Mouse (Mus musculus): Measurements from ENCODE around the gene Hoxb7. TPM values are rescaled to one million over a fixed set of nuclear protein-coding genes. Genes with fewer than 3 reads are reported as not detected.
A peak's percentile ranks its signal among the peaks of the same experiment; 100 is the strongest.

Hoxb7 gene
- polyA plus RNA-seq, 1 experiment from 2014 or later, result 56.1 TPM

- H3K36me3 ChIP-seq (ENCODE audit: insufficient read depth, low read length), result no peaks in the 10 kb centered on the region
- H3K4me1 ChIP-seq (replicated peaks; ENCODE audit: insufficient read depth, low read length), result peaks cover 22% of the 10 kb centered on the region; the same call in 1 of the 2 replicates
- TF ChIP-seq CTCF (IDR thresholded peaks at IDR 0.05; ENCODE audit: low read depth), result no peak
Observed at GRCm38 (mm10) chr11:96279421-96280233, 6.8 kb upstream of the Hoxb7 start.

GRCm38 (mm10) chr11:96280399-96281378 lies 5.7 kb upstream of the Hoxb7 start:
- no peaks in the 10 kb centered on the region for H3K36me3 ChIP-seq (ENCODE audit: insufficient read depth, low read length)
- TF ChIP-seq CTCF (IDR thresholded peaks at IDR 0.05; ENCODE audit: low read depth), result no peak
- H3K4me2 ChIP-seq (ENCODE audit: low read length), result peak overlapping the region; percentile 96
- peak; percentile 75 for DNase-seq (ENCODE audit: low spot score)
- H3K27ac ChIP-seq, result peak overlapping the region; percentile 99
- ATAC-seq (replicated peaks; ENCODE audit: low FRiP score, low read depth), result no peak
- H3K4me3 ChIP-seq (replicated peaks; ENCODE audit: low read depth, low read length), result peak overlapping the region; percentile 84
- H3K9ac ChIP-seq (ENCODE audit: low read depth, low read length), result peak overlapping the region; percentile 98
- 34% methylated on average over 8 of the region's 8 CpGs for WGBS
- H3K9me3 ChIP-seq (replicated peaks; ENCODE audit: low read length), result no peaks in the 10 kb centered on the region
- H3K4me1 ChIP-seq (replicated peaks; ENCODE audit: insufficient read depth, low read length), result peaks cover 22% of the 10 kb centered on the region; the same call in 1 of the 2 replicates
- H3K27me3 ChIP-seq (ENCODE audit: insufficient read depth, low read length), result no peaks in the 10 kb centered on the region

More at GRCm38 (mm10) chr11:96279421-96280233, 6.8 kb upstream of the Hoxb7 start:
- H3K9me3 ChIP-seq (replicated peaks; ENCODE audit: low read length), result no peaks in the 10 kb centered on the region
- no peak for ATAC-seq (replicated peaks; ENCODE audit: low FRiP score, low read depth)
- H3K9ac ChIP-seq (ENCODE audit: low read depth, low read length), result peak overlapping the region; percentile 98
- whole genome bisulfite sequencing, result 8% methylated on average over 31 of the region's 31 CpGs
- no peaks in the 10 kb centered on the region for H3K27me3 ChIP-seq (ENCODE audit: insufficient read depth, low read length)
- peak overlapping the region; percentile 84 for H3K4me3 ChIP-seq (replicated peaks; ENCODE audit: low read depth, low read length)
- H3K4me2 ChIP-seq (ENCODE audit: low read length), result peak overlapping the region; percentile 96
- peak overlapping the region; percentile 99 for H3K27ac ChIP-seq
- DNase-seq (ENCODE audit: low spot score), result peak; percentile 61

- H3K4me2 ChIP-seq (ENCODE audit: low read length), result peak overlapping the region; percentile 96
- ATAC-seq (replicated peaks; ENCODE audit: low FRiP score, low read depth), result no peak
- peak overlapping the region; percentile 99 for H3K27ac ChIP-seq
- WGBS, result 11% methylated on average over 18 of the region's 18 CpGs
- no peaks in the 10 kb centered on the region for H3K9me3 ChIP-seq (replicated peaks; ENCODE audit: low read length)
- H3K36me3 ChIP-seq (ENCODE audit: insufficient read depth, low read length), result no peaks in the 10 kb centered on the region
- peak overlapping the region; percentile 84 for H3K4me3 ChIP-seq (replicated peaks; ENCODE audit: low read depth, low read length)
- TF ChIP-seq CTCF (IDR thresholded peaks at IDR 0.05; ENCODE audit: low read depth), result no peak
- peak overlapping the region; percentile 98 for H3K9ac ChIP-seq (ENCODE audit: low read depth, low read length)
- DNase-seq (ENCODE audit: low spot score), result peak; percentile 80
- peaks cover 22% of the 10 kb centered on the region; the same call in 1 of the 2 replicates for H3K4me1 ChIP-seq (replicated peaks; ENCODE audit: insufficient read depth, low read length)
- H3K27me3 ChIP-seq (ENCODE audit: insufficient read depth, low read length), result no peaks in the 10 kb centered on the region
Observed at GRCm38 (mm10) chr11:96281396-96281795, 5.0 kb upstream of the Hoxb7 start.

DNA sequence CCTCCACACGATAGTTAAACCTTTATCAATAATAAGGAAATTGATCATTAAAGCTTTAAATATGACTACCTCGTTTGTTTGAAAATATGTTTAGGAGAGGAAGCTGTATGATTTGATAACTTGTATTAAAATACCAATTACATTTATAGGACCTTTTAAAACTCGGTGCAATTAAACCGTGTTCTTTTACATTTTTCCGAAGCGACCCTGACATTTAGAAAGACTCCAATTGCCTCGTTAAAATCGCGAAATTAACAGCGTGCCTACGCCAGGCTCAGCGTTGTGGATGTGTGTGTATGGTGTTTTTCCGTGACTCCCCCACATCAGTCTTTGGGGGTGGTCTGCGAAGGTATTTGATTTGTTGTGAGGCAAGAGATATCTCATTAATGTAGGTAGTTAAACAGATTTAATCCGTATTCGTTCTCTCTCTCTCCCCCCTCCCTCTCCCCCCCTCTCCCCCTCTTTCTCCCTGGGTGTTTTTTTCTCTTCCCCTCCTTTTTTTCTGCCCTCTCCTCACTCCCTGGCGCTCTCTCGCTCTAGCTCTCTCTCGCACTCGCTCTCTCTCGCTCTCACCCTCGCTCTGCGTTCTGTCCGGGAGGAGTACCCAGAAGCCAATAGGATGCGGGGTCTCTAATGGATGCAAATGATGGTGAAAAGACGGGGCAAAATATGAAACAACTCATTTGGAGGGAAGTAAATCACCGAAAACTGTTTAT lies 4.4 kb upstream of the Hoxb7 start, which contains the start of gene Hoxb8:
Gene Hoxb8, plus strand, starts transcription at position 51 of the 716 bp plus-strand sequence.
- Histone ChIP-seq H3K27me3 (ENCODE audit: insufficient read depth, low read length) (no peaks in the 10 kb centered on the region), H3K9me3 (replicated peaks; ENCODE audit: low read length) (no peaks in the 10 kb centered on the region), H3K4me1 (replicated peaks; ENCODE audit: insufficient read depth, low read length) (peaks cover 21% of the 10 kb centered on the region; the same call in 1 of the 2 replicates), H3K27ac (peak within 1 kb of the TSS; percentile 99), H3K9ac (ENCODE audit: low read depth, low read length) (peak within 1 kb of the TSS; percentile 98), H3K36me3 (ENCODE audit: insufficient read depth, low read length) (no peaks in the 10 kb centered on the region), H3K4me3 (replicated peaks; ENCODE audit: low read depth, low read length) (peak within 1 kb of the TSS; percentile 84), H3K4me2 (ENCODE audit: low read length) (peak within 1 kb of the TSS; percentile 96)
- DNase-seq (ENCODE audit: low spot score) (peak; percentile 88), ATAC-seq (replicated peaks; ENCODE audit: low FRiP score, low read depth) (no peak)
- WGBS, result under 1% methylated on average over 27 of the region's 27 CpGs
- no peak for TF ChIP-seq CTCF (IDR thresholded peaks at IDR 0.05; ENCODE audit: low read depth)

DNA sequence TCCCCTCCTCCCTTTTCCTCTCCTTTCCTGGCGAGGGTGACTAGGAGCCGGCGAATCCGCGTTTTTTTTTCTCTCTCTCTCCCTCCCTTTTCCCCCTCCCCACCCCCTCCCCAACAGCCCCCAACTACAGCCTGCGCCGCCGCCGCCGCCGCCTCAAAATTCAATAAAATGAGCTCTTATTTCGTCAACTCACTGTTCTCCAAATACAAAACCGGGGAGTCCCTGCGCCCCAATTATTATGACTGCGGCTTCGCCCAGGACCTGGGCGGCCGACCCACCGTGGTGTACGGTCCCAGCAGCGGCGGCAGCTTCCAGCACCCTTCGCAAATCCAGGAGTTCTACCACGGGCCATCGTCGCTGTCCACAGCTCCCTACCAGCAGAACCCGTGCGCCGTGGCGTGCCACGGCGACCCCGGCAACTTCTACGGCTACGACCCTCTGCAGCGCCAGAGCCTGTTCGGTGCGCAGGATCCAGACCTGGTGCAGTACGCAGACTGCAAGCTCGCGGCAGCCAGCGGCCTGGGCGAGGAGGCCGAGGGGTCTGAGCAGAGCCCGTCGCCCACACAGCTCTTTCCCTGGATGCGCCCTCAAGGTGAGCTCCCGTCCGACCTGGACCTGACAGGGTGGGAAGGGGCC lies 3.5 kb upstream of the Hoxb7 start:
- under 1% methylated on average over 49 of the region's 49 CpGs for WGBS
- H3K27ac ChIP-seq, result peak overlapping the region; percentile 99
- H3K9me3 ChIP-seq (replicated peaks; ENCODE audit: low read length), result no peaks in the 10 kb centered on the region
- peak overlapping the region; percentile 84 for H3K4me3 ChIP-seq (replicated peaks; ENCODE audit: low read depth, low read length)
- H3K4me2 ChIP-seq (ENCODE audit: low read length), result peak overlapping the region; percentile 96
- peak; percentile 32 for DNase-seq (ENCODE audit: low spot score)
- no peaks in the 10 kb centered on the region for H3K36me3 ChIP-seq (ENCODE audit: insufficient read depth, low read length)
- H3K9ac ChIP-seq (ENCODE audit: low read depth, low read length), result peak overlapping the region; percentile 98
- H3K4me1 ChIP-seq (replicated peaks; ENCODE audit: insufficient read depth, low read length), result peaks cover 20% of the 10 kb centered on the region
- H3K27me3 ChIP-seq (ENCODE audit: insufficient read depth, low read length), result no peaks in the 10 kb centered on the region
- TF ChIP-seq CTCF (IDR thresholded peaks at IDR 0.05; ENCODE audit: low read depth), result no peak
- no peak for ATAC-seq (replicated peaks; ENCODE audit: low FRiP score, low read depth)

Measured in kidney, postnatal 0 days (tissue).